Mouse (Mus musculus) neural tube, embryonic 11.5 days (tissue): ENCODE results near the gene Rnf145. TPM values are rescaled to one million over a fixed set of nuclear protein-coding genes. Genes with fewer than 3 reads are reported as not detected.

Experiments used
- ATAC-seq: fragments of 200-750 bp; cut with Nextera tagmentation; 2 replicates; pipeline ENCODE4 v1.8.0; 2017; ENCODE audit warnings: moderate number of reproducible peaks, mild to moderate bottlenecking, moderate TSS enrichment, moderate library complexity; ENCODE audit not compliant: insufficient read depth, low FRiP score, low TSS enrichment
- DNase-seq: peaks from one replicate; pipeline ENCODE4 v3.0.0-alpha.2; 2015; ENCODE audit warnings: low spot score
- H3K27ac ChIP-seq: fragments of 300-500 bp; sonication (generic); 2 replicates; pipeline ENCODE4 v1.5.1; 2014; ENCODE audit warnings: low read depth, mild to moderate bottlenecking, low read length
- H3K27me3 ChIP-seq: fragments of 300-500 bp; sonication (generic); 2 replicates; pipeline ENCODE4 v1.6.1; 2014; ENCODE audit warnings: mild to moderate bottlenecking, low read length, mixed read lengths; ENCODE audit not compliant: control insufficient read depth, insufficient read depth
- H3K36me3 ChIP-seq: fragments of 300-500 bp; sonication (generic); 2 replicates; pipeline ENCODE4 v1.6.1; 2014; ENCODE audit warnings: mild to moderate bottlenecking, low read length, moderate library complexity, mixed read lengths; ENCODE audit not compliant: control insufficient read depth, insufficient read depth
- H3K4me1 ChIP-seq: fragments of 300-500 bp; sonication (generic); 2 replicates; pipeline ENCODE4 v1.6.1; 2014; ENCODE audit warnings: low read length, mixed read lengths; ENCODE audit not compliant: control insufficient read depth, insufficient read depth
- H3K4me2 ChIP-seq: fragments of 300-500 bp; sonication (generic); 2 replicates; pipeline ENCODE4 v1.6.1; 2014; ENCODE audit warnings: low read depth, mild to moderate bottlenecking, moderate library complexity
- H3K4me3 ChIP-seq: fragments of 300-500 bp; sonication (generic); 2 replicates; pipeline ENCODE4 v1.5.1; 2014; ENCODE audit warnings: low read depth, low read length
- H3K9ac ChIP-seq: fragments of 300-500 bp; sonication (generic); 2 replicates; pipeline ENCODE4 v1.6.1; 2014; ENCODE audit warnings: mild to moderate bottlenecking, low read length
- H3K9me3 ChIP-seq: fragments of 300-500 bp; sonication (generic); 2 replicates; pipeline ENCODE4 v1.6.1; 2016; ENCODE audit warnings: low read length; ENCODE audit not compliant: control insufficient read depth
- WGBS: fragments of 180-500 bp; shearing (Covaris S2); extraction: QIAGEN DNeasy Blood & Tissue Kit; methylation state at CpG from one replicate; pipeline ENCODE4 v1.1.7; 2014; 5-methylcytosine and 5-hydroxymethylcytosine counted together
- microRNA-seq: library from miRNA; unstranded; fragments of <30 nt; microRNA quantifications from one replicate; pipeline ENCODE4, GENCODE M21; 2016
- polyA plus RNA-seq: library from polyadenylated mRNA; unstranded; fragments of >200 nt; fragmentation: Nextera tagmentation; extraction: Ambion mirVana; gene quantifications from 2 replicates; pipeline ENCODE4 v1.2.1, GENCODE M21; 2014

Rnf145 gene
- polyA plus RNA-seq, 1 experiment from 2014 or later, result 142 TPM

GRCm38 (mm10) chr11:44612681-44613410 lies 94.1 kb downstream of the Rnf145 start:
- Histone ChIP-seq H3K4me2 (peak overlapping the region; percentile 61), H3K27me3 (peaks cover 31% of the 10 kb centered on the region), H3K9me3 (no peaks in the 10 kb centered on the region), H3K4me1 (peaks cover 18% of the 10 kb centered on the region), H3K9ac (peak overlapping the region; percentile 35), H3K27ac (no peak overlapping the region), H3K4me3 (peak overlapping the region; percentile 33), H3K36me3 (no peaks in the 10 kb centered on the region)
- DNase-seq, result peak; percentile 54
- no peak for ATAC-seq
- 1% methylated on average over 38 of the region's 38 CpGs for WGBS

- Histone ChIP-seq H3K9ac (peak overlapping the region; percentile 35), H3K4me1 (peaks cover 18% of the 10 kb centered on the region), H3K27ac (no peak overlapping the region), H3K9me3 (no peaks in the 10 kb centered on the region), H3K4me2 (peak overlapping the region; percentile 61), H3K36me3 (no peaks in the 10 kb centered on the region), H3K27me3 (peaks cover 31% of the 10 kb centered on the region), H3K4me3 (peak overlapping the region; percentile 33)
- DNase-seq (peak; percentile 46), ATAC-seq (no peak)
- WGBS, result 7% methylated on average over 14 of the region's 14 CpGs
Measured at GRCm38 (mm10) chr11:44613411-44614180, 94.8 kb downstream of the Rnf145 start.

Small RNA genes within 50 kb of the gene (microRNA-seq; reads per million reads assigned to microRNA genes)
- not detected for gene Gm22121

Other genes with a start within 250 kb of the Rnf145 start
- gene Il12b, start 118.9 kb upstream of the Rnf145 start, polyA plus RNA-seq, result not detected in 2 replicates
- gene Ublcp1, start 48.5 kb upstream of the Rnf145 start, polyA plus RNA-seq, result 73.8 and 75.3 TPM in 2 replicates
- 104 and 113 TPM in 2 replicates for gene Ebf1, start 98.4 kb downstream of the Rnf145 start, polyA plus RNA-seq